Mouse (Mus musculus): ENCODE data around the gene Itpr3.

- TF ChIP-seq EP300 (IDR thresholded peaks at IDR 0.05; ENCODE audit: insufficient read depth, low read depth, low read length) (no peak), POLR2A (IDR thresholded peaks at IDR 0.05; ENCODE audit: insufficient read depth, low read length) (no peak), CTCF (IDR thresholded peaks at IDR 0.05; ENCODE audit: low read depth, low read length) (no peak)
These were observed 36.0 kb upstream of the Itpr3 start for GRCm38 (mm10) chr17:27021076-27021475.

Measured in ES-Bruce4 (cell line).